Mouse (Mus musculus): ENCODE results near the gene Fads3.
A peak's percentile ranks its signal among the peaks of the same experiment; 100 is the strongest.

Gene Fads3

GRCm38 (mm10) chr19:10053692-10054260 is 12.4 kb downstream of the Fads3 start:
- DNase-seq (ENCODE audit: low spot score): no peak

DNA sequence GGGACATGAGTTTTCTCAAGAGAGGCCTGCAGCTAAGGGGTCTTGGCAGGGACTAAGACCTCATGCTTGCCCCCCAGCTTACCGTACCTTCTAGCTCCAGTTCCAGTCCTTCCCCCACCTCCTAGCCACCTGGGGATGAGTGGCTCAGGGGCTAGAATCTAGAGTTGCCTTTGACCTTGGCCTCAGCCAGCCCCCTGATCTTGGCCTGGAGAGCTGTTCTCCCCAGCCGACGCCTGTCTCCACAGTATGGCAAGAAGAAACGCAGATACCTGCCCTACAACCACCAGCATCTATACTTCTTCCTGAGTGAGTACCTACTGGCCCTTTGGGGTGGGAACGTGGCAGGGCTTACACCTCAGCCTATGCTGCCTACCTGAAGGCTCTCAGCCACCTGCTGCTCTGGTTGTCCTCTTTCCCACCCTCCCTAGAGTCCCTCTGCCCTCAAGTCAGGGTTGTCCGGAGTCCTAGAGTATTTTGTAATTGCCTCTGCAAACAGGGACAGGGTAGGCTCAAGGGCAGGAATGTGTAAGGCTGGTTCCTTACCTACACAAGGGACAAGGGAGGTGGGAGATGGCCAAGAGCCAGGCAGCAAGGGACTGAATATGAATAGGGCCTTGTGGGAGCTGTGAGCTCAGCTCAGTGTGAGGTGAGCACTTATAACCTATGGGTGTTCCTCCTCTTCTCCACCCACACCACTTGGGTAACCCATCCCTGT is 13.1 kb downstream of the Fads3 start:
- no peak for DNase-seq (ENCODE audit: low spot score)

DNA sequence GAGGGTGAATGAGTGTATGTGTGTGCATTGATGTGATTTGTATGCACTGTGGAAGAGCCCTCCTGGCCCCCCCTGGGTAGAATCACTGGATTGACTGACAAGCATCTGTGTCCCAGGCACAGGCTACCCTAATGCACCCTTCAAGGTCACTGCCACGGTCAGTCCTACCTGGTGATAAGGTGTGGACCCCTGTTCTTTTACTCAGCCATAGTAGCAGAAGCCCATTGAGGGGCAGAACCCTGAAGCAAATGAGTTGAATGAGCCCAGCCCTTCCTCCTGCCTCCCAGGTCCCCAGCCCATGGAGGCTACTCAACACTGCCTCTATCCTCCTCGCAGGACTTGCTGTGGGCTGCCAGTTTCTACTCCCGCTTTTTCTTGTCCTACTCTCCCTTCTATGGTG is 13.9 kb downstream of the Fads3 start:
- no peak for DNase-seq (ENCODE audit: low spot score)

DNA sequence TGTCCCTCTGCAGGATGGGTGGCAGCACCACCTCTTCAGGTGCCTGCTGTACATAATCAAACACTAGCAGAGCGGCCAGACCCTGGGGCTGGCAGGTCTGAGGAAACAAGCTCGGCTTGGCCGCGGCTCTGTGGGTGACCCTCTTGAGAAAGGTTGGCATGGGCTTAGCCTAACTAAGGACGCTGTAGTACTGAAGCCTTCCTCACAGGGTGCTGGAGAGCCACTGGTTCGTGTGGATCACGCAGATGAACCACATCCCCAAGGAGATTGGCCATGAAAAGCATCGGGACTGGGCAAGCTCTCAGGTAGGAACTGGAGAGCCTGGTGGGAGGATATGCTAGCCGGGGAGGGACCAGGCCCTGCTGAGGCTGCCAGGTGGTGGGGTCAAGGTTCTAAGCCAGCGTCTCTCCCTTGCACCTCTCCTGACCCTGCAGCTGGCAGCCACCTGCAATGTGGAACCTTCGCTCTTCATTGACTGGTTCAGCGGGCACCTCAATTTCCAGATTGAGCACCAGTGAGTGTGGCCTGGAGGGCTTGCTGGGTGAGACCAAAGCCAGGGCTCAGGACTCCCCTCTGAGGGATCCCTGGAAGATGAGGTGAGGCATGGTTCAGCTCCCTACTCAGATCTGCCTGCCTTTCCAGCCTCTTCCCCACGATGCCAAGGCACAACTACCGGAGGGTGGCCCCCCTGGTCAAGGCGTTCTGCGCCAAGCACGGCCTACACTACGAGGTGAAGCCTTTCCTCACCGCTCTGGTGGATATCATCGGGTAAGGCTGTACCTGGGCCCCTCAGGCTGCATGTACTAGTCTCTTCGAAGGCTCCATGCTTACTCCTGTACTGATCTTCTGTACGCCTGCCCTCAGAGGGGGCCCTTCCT is 14.7 kb downstream of the Fads3 start:
- DNase-seq (ENCODE audit: low spot score): no peak

DNA sequence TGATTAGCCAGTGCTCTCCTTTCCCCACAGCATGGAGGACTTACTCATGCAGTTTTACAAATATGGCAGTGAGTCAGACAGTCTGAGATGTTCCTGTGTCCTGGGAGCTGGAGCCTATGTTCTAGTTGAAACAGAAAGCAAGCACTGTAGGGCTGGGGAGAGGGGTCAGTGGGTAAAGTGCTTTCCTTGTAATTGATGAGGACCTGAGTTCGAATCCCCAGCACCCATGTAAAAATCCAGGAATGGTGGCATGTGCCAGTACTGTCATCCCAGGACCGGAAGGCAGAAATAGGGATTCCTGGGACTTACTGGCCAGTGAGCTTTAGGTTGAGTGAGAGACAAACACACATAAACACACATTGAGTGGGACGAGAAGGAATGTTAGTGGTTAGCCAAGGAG is 15.3 kb downstream of the Fads3 start:
- DNase-seq (ENCODE audit: low spot score): no peak

- no peak for DNase-seq (ENCODE audit: low spot score)
Measured at GRCm38 (mm10) chr19:10057486-10058351, 16.4 kb downstream of the Fads3 start.

DNA sequence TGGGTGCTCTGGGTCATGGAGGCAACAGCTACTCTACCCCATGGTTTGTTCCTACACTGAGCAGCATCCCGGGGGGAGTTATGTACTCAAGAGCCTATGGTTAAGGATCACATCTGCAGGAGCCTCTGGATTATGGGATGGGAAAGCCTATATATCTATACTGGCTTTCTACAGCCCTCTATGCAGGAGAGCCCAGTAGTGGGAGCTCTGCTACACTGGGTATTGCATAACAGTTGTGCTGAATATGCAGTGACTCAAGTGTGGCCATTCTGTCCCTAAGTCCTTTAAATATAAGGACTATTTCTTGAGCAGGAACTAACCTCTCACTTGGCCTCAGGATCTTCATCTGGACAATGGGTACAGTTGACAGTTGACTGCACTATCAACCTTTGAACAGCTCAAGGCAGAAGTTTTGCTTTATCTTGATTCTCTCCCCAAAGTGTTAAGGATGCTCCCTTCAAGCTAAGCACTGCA is 17.0 kb downstream of the Fads3 start:
- DNase-seq (ENCODE audit: low spot score): no peak

DNA sequence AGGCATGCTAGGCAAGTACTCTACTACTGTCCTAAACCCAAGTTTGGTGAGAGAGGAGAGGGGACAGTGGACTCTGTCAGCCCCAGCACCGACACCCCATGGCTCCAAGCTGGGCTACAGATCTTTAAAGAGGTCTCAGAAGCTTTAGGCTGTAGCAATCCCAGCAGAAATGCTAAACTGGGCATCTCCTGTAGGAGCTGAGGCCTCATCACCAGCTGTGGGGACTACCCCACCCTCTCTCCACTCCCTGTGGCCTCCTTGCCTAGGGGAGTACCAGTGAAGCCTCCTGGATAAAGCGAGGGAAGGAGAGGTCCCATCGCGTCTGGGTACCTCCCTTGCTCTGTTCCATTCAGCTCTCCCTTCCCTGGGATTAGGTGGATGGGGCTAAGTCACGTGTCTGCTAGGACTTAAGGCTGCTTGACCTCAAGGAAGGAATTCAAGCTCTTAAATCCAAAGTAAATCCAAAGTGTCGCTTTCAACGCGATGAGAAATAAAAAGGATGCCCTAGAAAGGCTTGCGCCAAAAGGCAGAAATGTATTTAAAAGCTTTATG is 17.6 kb downstream of the Fads3 start:
- no peak for DNase-seq (ENCODE audit: low spot score)

- DNase-seq (ENCODE audit: low spot score): peak; percentile 81
Measured at GRCm38 (mm10) chr19:10059911-10060567, 18.7 kb downstream of the Fads3 start.

- DNase-seq (ENCODE audit: low spot score): peak; percentile 20
Measured at GRCm38 (mm10) chr19:10060783-10061590, 19.6 kb downstream of the Fads3 start.

GRCm38 (mm10) chr19:10061624-10062023 is 20.3 kb downstream of the Fads3 start:
- no peak for DNase-seq (ENCODE audit: low spot score)

GRCm38 (mm10) chr19:10062292-10062691 is 20.9 kb downstream of the Fads3 start:
- no peak for DNase-seq (ENCODE audit: low spot score)

DNA sequence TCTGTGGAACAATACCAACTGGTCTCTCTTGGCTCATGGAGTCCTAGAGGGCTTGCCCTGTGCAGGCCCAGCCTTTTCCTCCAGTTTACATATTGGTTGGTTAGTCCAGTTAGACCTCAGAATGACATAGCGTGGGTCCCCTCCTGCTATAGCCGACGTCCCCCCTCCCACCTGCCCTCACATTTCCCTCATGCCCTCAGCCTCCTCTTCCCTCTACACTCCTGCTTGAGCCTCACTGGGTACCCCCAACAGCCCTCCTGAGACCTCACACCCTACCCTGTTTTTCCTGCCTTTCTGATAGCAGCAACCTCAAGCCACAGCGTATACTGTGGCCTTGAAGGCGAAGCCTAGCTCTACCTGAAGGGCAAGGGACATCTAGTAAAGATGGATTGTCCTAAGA is 21.5 kb downstream of the Fads3 start:
- no peak for DNase-seq (ENCODE audit: low spot score)

- no peak for DNase-seq (ENCODE audit: low spot score)
Measured at GRCm38 (mm10) chr19:10064173-10065012, 23.0 kb downstream of the Fads3 start.

DNA sequence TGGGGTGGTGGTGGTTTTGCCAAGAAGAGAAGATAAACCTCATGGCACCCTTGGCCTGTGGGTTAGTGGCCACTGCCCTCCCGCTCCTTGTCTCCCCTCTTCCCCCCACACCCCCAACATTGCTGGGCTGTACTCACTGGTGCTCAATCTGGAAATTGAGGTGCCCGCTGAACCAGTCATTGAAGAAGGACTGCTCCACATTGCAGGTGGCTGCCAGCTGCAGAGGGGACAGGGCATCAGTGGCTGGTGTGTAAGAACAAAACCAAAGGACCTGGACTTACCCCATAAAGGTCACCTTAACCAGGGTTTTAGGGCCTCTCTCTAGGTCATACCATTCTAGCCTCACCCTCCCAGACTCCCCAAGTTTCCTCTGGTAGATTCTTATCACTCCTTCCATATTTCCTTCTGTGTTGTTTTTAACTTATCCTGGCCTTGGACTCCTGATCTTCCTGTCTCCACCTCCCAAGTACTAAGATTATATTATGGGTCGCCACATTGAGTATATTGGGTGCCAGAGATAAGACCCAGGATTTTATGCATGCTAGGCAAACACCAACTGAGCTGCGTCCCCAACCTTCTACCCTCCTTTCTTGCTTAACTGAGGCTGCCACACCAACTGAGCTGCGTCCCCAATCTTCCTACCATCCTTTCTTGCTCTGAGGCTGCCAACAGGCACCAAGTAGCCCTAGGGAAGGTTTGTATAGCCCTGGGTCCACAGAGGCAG is 24.3 kb downstream of the Fads3 start:
- DNase-seq (ENCODE audit: low spot score): no peak

DNA sequence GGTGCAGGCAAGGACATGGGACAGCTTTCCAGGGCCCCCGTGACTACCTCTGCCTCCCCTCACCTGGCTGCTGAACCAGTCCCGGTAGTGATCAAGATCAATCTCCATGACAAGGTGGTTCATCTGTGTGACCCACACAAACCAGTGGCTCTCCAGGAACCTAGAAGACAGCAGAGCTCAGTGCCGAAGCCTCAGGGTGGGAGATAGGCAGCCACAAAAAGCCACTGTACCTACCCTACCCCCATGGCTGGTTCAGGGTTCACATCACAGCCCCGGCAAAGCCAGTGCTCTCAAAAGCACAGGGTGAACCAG is 24.8 kb downstream of the Fads3 start:
- no peak for DNase-seq (ENCODE audit: low spot score)

GRCm38 (mm10) chr19:10066502-10066901 is 25.1 kb downstream of the Fads3 start:
- no peak for DNase-seq (ENCODE audit: low spot score)

DNA sequence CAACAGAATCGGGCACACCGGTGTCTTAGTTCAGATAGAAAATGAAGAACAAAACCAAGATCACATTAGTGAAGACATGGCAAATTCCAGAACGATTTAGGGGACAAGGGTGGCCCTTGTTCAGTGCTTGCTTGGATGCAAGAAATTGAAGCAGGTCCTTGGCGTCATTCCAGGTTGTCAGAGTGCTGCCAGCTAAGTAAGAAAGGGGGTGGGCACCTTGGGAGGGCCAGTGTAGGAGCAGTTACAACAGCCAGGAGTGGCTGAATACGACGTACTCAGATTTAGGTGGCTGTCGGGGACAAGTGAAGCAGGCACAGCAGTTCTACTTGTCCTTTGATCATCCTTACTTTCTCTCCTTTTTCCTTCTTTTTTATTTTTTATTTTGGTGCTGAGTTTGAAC is 26.3 kb downstream of the Fads3 start:
- no peak for DNase-seq (ENCODE audit: low spot score)

All from embryo, embryonic 10 days (tissue).